Mouse (Mus musculus): ENCODE results near the gene Cntn1. TPM values are rescaled to one million over a fixed set of nuclear protein-coding genes. Genes with fewer than 3 reads are reported as not detected.

Gene Cntn1
- polyA plus RNA-seq, 1 experiment from 2014 or later = 0.11 TPM

DNA sequence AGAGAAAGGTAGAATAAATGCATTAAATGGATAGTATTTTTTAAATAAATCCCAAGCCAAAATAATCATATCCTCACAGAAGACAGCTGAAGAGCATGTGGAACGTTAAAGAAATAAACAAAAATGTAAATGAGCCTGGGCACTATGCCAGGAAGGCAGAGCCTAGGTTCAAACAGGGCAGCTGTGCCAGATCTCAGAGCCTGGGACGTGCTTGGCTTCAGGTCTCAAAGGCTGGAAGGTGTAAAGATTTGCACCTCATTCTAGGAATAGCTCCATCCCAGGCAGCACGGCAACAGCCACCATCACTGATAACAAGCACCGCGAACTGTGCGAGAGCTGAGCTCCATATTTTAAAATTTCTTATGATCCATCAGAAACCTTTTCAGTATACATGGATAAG, 313.2 kb downstream of the Cntn1 start:
- no peak for ATAC-seq
- Histone ChIP-seq H3K9me3 (replicated peaks) (no peaks in the 10 kb centered on the region), H3K4me1 (no peaks in the 10 kb centered on the region), H3K9ac (no peak overlapping the region), H3K27me3 (replicated peaks) (no peaks in the 10 kb centered on the region), H3K4me2 (no peak overlapping the region), H3K27ac (no peak overlapping the region), H3K36me3 (no peaks in the 10 kb centered on the region), H3K4me3 (no peak overlapping the region)
- 60% methylated on average over 6 of the region's 6 CpGs for WGBS (ENCODE audit: insufficient replicate concordance)

- ATAC-seq = no peak
- H3K27ac ChIP-seq = no peak overlapping the region
- no peaks in the 10 kb centered on the region for H3K4me1 ChIP-seq
- no peak overlapping the region for H3K4me3 ChIP-seq
- H3K9ac ChIP-seq = no peak overlapping the region
- no peaks in the 10 kb centered on the region for H3K9me3 ChIP-seq (replicated peaks)
- H3K27me3 ChIP-seq (replicated peaks) = no peaks in the 10 kb centered on the region
- no peak overlapping the region for H3K4me2 ChIP-seq
- H3K36me3 ChIP-seq = no peaks in the 10 kb centered on the region
Measured at GRCm38 (mm10) chr15:92364592-92364991, 313.6 kb downstream of the Cntn1 start.

Other genes starting within 250 kb of the Cntn1 start
- not detected in 2 replicates for gene Smgc, start 212.9 kb upstream of the Cntn1 start, polyA plus RNA-seq (2016; fragmentation: Nextera tagmentation; extraction: Ambion mirVana)